Mouse (Mus musculus): ENCODE results near the gene Zfp872. TPM values are rescaled to one million over a fixed set of nuclear protein-coding genes. Genes with fewer than 3 reads are reported as not detected.
"Not testable (repeated sequence)": the region's sequence is repeated elsewhere in the genome, so short reads cannot be mapped to it uniquely, and the experiment has no call there.

Zfp872 gene
- total RNA-seq, 2 experiments from 2014 or later: not detected

- intact Hi-C loops (cut with DNase I): no loop called here
- DNase-seq (ENCODE audit: low spot score in 2 of 2): no peak
Measured at GRCm38 (mm10) chr9:22165964-22166363, 21.9 kb upstream of the Zfp872 start.

GRCm38 (mm10) chr9:22166686-22167085, 21.2 kb upstream of the Zfp872 start:
- no peak for DNase-seq (ENCODE audit: low spot score in 2 of 2)
- intact Hi-C loops (cut with DNase I): no loop called here

DNA sequence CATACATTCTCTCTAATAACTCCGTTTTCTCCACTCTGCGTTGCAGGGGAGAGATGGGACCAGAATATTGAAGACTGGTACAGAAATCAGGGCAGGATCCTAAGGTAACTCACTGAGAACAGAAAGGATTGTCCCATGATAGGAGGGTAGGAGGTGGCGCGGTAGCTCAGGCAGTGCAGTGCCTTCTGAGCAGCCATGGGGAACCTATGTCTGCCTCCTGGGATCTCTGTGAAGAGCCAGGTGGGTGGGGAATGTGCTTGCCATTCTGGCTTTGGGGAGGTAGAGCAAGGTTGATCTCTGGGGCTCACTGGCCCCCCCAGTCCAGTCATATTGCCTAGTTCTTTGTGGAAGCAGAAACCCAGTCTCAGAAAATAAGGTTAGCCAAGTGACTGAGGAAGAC, 20.1 kb upstream of the Zfp872 start:
- no peak for DNase-seq (ENCODE audit: low spot score in 2 of 2)
- intact Hi-C loops (cut with DNase I): no loop called here

DNA sequence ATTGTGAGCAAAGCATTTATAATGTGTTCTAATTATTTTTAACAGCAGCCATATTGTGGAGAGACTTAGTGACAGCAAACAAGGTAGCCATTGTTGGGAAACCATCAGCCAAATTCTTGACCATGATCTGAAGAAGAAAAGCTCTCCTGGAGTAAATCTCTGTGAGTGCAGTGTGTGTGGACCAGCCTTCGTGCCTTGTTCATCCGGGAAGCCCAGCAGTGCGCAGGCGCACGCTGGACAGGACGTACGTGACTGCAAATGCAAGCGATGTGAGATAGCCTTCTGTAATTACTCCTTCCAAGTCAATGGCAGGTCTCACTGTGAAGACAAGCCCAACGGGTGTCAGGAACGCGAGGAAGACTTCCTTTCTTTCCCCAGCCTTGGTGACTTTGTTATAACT, 18.6 kb upstream of the Zfp872 start:
- intact Hi-C loops (cut with DNase I): no loop called here
- no peak for DNase-seq (ENCODE audit: low spot score in 2 of 2)

GRCm38 (mm10) chr9:22172318-22172717, 15.6 kb upstream of the Zfp872 start:
- intact Hi-C loops (cut with DNase I): no loop called here
- DNase-seq (ENCODE audit: low spot score in 2 of 2): no peak

DNA sequence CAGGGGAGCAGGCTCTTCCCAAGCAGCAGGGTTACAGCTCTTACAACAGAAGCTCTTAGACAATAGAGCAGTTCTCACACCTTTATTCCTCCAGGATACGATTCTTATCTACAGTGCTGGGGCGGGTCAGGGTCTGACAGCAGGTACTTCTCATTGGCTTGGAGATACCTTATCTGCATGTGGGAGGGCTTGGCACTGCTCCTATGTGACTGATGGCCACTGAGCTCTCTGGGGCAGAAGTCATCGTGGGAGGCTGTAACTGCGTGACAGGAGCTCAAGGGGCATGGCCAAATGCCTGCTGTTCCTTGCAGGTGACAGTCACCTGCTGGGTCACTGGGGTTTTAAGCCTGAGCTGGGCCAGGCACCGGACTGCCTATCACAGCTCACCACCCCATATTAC, 8.5 kb downstream of the Zfp872 start:
- intact Hi-C loops (cut with DNase I): no loop called here
- DNase-seq (ENCODE audit: low spot score in 2 of 2): no peak

DNA sequence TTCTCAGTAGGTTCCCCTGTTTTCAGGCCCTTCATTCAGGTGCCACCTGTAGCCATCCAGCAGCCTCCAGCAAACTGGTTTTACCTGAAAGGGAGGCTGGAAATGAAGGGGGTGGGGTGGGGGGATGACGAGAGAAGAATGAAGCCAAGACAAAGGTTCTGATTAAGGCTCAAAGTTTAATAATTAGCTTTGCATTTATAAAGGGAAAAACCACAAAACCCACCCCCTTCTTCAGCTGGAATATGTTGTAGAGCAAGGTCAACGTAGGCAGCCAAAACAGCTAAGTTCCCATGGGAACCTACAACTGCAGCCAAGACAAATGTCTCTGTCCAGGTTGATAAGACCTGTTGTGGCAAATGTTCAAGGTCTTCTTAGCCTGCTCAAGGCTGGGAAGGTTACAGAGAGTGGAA, 25.9 kb downstream of the Zfp872 start:
- DNase-seq (ENCODE audit: low spot score in 2 of 2): no peak
- intact Hi-C loops (cut with DNase I): no loop called here

DNA sequence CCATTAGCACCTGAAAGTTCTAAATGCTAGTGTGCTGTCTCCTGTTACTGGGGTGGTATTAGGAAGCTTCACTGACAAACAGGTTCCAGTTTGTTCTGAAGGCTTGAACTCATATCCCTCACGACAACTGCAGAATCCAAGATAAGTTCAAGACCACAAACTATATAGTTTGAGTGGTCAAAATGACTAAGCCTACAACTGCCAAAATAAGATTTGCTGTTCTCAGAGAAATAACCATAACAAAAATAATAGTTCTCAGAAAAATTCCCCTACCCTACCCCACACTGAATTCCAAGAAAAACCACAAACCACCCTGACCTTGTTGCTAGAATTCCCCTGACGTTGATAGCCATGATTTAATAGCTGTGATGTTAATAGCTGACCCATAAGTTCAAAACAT, 26.7 kb downstream of the Zfp872 start:
- intact Hi-C loops (cut with DNase I): no loop called here
- DNase-seq (ENCODE audit: low spot score in 2 of 2): no peak

DNA sequence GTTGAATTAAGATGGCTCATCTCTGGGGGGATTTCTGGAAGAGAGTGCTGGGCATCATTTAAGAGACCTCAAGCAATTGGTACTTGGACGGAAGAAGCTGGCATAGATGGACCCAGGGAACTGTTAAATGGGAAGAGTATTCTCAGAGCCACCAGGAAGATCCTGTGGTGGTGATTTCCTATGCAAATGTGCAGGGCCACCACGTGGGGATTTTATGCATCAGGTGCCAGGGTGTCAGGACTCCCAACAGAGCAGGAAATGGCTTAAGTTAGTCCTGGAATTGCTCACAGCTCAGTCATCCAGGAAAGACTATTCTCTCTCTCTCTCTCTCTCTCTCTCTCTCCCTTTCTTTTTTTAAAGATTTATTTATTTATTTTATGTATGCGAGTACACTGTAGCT, 28.8 kb downstream of the Zfp872 start:
- no peak for DNase-seq (ENCODE audit: low spot score in 2 of 2)
- intact Hi-C loops (cut with DNase I): no loop called here

GRCm38 (mm10) chr9:22217858-22218493, 30.1 kb downstream of the Zfp872 start:
- intact Hi-C loops (cut with DNase I): no loop called here
- no peak for DNase-seq (ENCODE audit: low spot score in 2 of 2)

DNA sequence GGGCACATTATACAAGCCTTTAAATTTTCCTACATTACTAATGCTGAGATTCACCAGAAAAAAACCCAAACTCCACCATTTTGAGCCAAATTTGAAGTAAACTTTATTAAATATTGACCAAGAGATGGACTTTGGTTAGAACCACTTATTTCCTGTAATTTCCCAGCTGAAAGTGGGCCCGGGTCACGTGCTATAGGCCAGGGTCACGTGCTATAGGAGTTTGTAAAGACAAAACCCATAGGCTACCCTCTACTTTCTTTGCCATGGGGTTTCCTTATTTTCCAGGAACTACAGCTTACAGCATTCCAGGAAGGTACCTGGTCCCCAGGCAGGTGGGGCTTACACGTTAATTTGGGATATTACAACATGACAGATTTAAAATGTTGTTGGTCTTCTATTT, 36.2 kb downstream of the Zfp872 start:
- intact Hi-C loops (cut with DNase I): no loop called here
- no peak for DNase-seq (ENCODE audit: low spot score in 2 of 2)

- intact Hi-C loops (cut with DNase I): loop anchor here (1.0 kb wide), 1 partner anchor 69 kb away; the partner anchor contains the start of gene Pigyl
- DNase-seq (ENCODE audit: low spot score in 2 of 2): no peak
Measured at GRCm38 (mm10) chr9:22224536-22225503, 36.9 kb downstream of the Zfp872 start.

DNA sequence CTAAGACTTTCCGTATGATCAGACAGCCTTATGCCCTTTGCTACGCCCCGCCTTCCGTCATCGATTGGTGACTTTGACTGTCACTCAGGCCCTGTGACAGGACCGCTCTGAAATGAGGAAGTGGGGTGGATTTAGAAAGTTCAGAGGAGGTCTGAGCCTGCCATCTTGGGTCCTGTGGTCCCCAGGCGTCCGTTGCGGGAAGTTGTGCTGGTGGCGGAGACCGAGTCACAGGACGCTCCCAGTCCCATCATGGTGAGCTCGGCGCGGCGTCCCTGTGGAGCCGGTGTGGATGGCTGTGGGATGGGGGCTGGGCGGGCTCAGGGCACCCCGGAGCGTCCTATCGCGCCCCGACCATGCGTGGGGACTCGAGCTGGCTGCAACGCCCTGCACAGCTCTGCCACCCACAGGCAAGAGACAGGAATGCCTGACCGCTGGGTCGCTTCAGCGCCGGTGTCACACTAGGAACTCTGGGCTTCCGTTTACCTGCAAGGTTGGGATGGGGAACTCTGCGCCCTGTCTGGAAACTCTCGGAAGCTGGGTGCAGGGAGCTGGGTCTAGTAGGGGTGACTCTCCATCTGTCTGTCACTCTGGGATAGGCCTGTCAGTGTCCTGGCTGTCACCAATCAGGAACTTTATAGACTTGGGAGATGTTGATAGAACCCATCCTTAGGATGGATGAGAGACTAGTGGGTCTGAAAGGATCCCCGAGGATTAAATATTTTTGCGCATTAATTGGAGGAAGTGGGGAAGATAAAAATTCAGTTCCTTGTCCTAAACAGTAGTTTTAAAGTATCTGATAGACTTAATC, 37.9 kb downstream of the Zfp872 start, which contains the start of gene Zfp809:
Gene Zfp809 (plus strand): TSS at position 134 of the 808 bp plus-strand sequence.
- DNase-seq (ENCODE audit: low spot score in 2 of 2): peak; percentile 97 to 99
- intact Hi-C loops (cut with DNase I): loop anchor here (1.0 kb wide), 1 partner anchor 69 kb away; the partner anchor contains the start of gene Pigyl

- intact Hi-C loops (cut with DNase I); DNase-seq (ENCODE audit: low spot score in 2 of 2): not testable (repeated sequence)
Measured at GRCm38 (mm10) chr9:22226389-22226673, 38.4 kb downstream of the Zfp872 start.

DNA sequence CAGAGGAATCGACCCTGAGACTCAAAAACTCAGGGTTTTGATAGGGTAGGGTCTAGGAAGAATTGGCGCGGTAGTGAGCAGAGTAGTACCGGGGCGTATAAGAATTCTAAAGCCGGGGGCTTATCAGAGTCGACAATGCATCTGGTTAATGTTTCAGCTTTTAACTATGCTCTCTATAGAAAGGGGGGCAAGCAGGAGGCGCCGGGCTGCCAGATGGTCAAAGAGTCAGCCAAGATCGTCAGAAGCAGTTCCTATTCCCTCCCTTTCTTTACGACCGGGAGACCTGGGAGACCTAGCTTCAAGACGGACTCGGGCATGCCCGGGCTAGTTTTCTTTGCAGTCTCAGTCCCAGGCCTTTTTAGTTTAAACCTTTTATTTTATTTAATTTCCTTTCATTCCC, 39.0 kb downstream of the Zfp872 start:
- intact Hi-C loops (cut with DNase I): no loop called here

GRCm38 (mm10) chr9:22229386-22230026, 41.6 kb downstream of the Zfp872 start:
- intact Hi-C loops (cut with DNase I): loop anchor here (2.0 kb wide), 1 partner anchor 179 kb away; no protein-coding TSS in a partner anchor
- DNase-seq (ENCODE audit: low spot score in 2 of 2): no peak

More for the DNA sequence above, 39.0 kb downstream of the Zfp872 start:
- no peak for DNase-seq (ENCODE audit: low spot score in 2 of 2)

DNA sequence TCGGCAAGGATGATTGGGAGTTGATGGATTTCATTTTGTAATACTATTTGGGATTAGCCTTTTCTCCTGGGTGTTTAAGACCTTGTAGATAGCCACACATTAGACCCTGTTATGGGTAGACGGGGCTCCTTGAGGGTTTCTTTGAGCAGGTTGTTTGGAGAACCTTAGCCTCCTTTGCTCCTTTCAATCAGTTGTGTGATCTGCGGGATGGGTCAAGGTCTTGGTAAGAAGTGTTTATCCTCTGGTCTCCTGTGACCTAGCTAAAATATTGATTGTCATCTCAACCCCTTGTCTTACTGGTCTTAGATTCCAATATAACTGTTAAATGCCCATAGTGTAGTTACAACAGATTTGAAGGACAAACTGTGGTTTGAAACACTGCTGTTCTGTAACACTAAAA, 42.2 kb downstream of the Zfp872 start:
- no peak for DNase-seq (ENCODE audit: low spot score in 2 of 2)
- intact Hi-C loops (cut with DNase I): loop anchor here (2.0 kb wide), 1 partner anchor 179 kb away; no protein-coding TSS in a partner anchor

GRCm38 (mm10) chr9:22230556-22230955, 42.7 kb downstream of the Zfp872 start:
- intact Hi-C loops (cut with DNase I): loop anchor here (2.0 kb wide), 1 partner anchor 178 kb away; no protein-coding TSS in a partner anchor
- DNase-seq (ENCODE audit: low spot score in 2 of 2): no peak

- no peak for DNase-seq (ENCODE audit: low spot score in 2 of 2)
- intact Hi-C loops (cut with DNase I): no loop called here
Measured at GRCm38 (mm10) chr9:22240001-22240400, 52.1 kb downstream of the Zfp872 start.
